Mouse (Mus musculus): ENCODE measurements at regions not wholly inside any gene's neighbourhood (a gene's known extent, or its start where the extent isn't known, plus 50 kb on each side); places are given as distances from the start of the nearest gene placed in this dataset.

GRCm38 (mm10) chr12:24252071-24252874, 155.2 kb upstream of the 9030624G23Rik start:
- DNase-seq, result peak; percentile 90

Data from heart, adult 11 months (tissue).